16 mouse cellular contexts compared by ENCODE assay signal in the genomic region with DNA sequence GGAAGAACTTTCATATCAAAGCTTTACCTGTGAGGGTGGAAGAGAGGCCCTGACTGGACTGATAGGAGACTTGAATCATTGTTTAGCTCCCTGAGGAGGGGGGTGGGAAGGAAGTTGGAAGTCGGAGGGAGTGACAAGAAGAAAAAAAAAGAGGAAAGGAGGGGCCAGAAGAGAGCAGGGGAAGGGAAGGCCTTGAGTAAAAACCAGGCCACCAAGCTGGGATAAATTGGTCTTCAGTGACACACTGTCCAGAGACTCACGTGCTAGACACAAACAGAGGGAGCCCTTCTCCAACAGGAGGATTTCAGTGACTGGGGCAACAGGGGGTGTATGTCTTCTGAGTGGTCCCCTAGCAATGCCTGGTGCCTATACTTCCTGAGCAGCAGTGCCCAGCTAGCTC.
DNase-seq lines count a peak whose midpoint lies in the region; ATAC-seq lines count a peak whose summit lies in the region.
"Had no signal": no experiment of that assay in that cellular context is flagged by ENCODE, and none has a peak within 500 bp of the region (broad histone marks: within the 10 kb centered on the region; RNA-seq: fewer than 3 reads in every experiment).

No protein-coding gene starts in this region.

- DNase-seq in heart, adult 18-20 months: no peak
- DNase-seq in lung, postnatal 4 days: no peak
- no peak for DNase-seq in embryonic facial prominence, embryonic 14.5 days (ENCODE audit: low spot score)
- no peak for DNase-seq in ovary, postnatal 36 days (ENCODE audit: low spot score)
- DNase-seq in cerebellum, postnatal 36 days: no peak
- DNase-seq: adrenal gland, postnatal 14 days; gastrocnemius, postnatal 14 days; kidney, adult 2 months; lung, postnatal 10 days; right cerebral cortex, postnatal 25 days had no signal

- no peak overlapping the region for H3K9ac ChIP-seq in heart, embryonic 15.5 days
- H3K9ac ChIP-seq in lung, embryonic 16.5 days (ENCODE audit: low read length): no peak overlapping the region
- H3K9ac ChIP-seq in embryonic facial prominence, embryonic 14.5 days (ENCODE audit: low read depth, low read length): no peak overlapping the region
- H3K9ac ChIP-seq in limb, embryonic 12.5 days (replicated peaks): no peak overlapping the region
- H3K9ac ChIP-seq: midbrain, embryonic 13.5 days had no signal

- no peak for ATAC-seq in heart, embryonic 15.5 days (replicated peaks; ENCODE audit: insufficient number of reproducible peaks, insufficient read depth, low FRiP score, low read depth)
- ATAC-seq in lung, embryonic 16.5 days (ENCODE audit: low read depth): peak; percentile 50; the same call in 1 of the 2 replicates
- no peak for ATAC-seq in embryonic facial prominence, embryonic 14.5 days (ENCODE audit: low read depth)
- no peak for ATAC-seq in limb, embryonic 12.5 days (ENCODE audit: insufficient number of reproducible peaks, insufficient read depth, low FRiP score, low TSS enrichment, low read depth)

- WGBS in heart, embryonic 15.5 days: 36% methylated on average over 2 of the region's 2 CpGs
- 23% methylated on average over 2 of the region's 2 CpGs for WGBS in lung, embryonic 16.5 days
- 44% methylated on average over 2 of the region's 2 CpGs for WGBS in embryonic facial prominence, embryonic 14.5 days
- 44% methylated on average over 2 of the region's 2 CpGs for WGBS in limb, embryonic 12.5 days

- H3K4me3 ChIP-seq in heart, embryonic 15.5 days: no peak overlapping the region
- H3K4me3 ChIP-seq in lung, embryonic 16.5 days (ENCODE audit: low read length): no peak overlapping the region
- no peak overlapping the region for H3K4me3 ChIP-seq in embryonic facial prominence, embryonic 14.5 days (ENCODE audit: low read depth, low read length)
- no peak overlapping the region for H3K4me3 ChIP-seq in limb, embryonic 12.5 days (replicated peaks)
- H3K4me3 ChIP-seq: forebrain, embryonic 10.5 days; midbrain, embryonic 13.5 days had no signal

- H3K4me1 ChIP-seq in heart, embryonic 15.5 days (replicated peaks): peaks cover 34% of the 10 kb centered on the region
- H3K4me1 ChIP-seq in lung, embryonic 16.5 days (replicated peaks; ENCODE audit: control insufficient read depth, insufficient read depth, low read length): peaks cover 20% of the 10 kb centered on the region
- peaks cover 27% of the 10 kb centered on the region for H3K4me1 ChIP-seq in embryonic facial prominence, embryonic 14.5 days (ENCODE audit: control insufficient read depth, insufficient read depth, low read length)
- peaks cover 16% of the 10 kb centered on the region for H3K4me1 ChIP-seq in limb, embryonic 12.5 days (replicated peaks)

- no peak overlapping the region for H3K4me2 ChIP-seq in heart, embryonic 15.5 days
- no peak overlapping the region for H3K4me2 ChIP-seq in lung, embryonic 16.5 days (ENCODE audit: low read depth, low read length)
- H3K4me2 ChIP-seq in embryonic facial prominence, embryonic 14.5 days (ENCODE audit: low read depth, low read length): no peak overlapping the region
- no peak overlapping the region for H3K4me2 ChIP-seq in limb, embryonic 12.5 days
- H3K4me2 ChIP-seq: midbrain, embryonic 13.5 days had no signal

- no peaks in the 10 kb centered on the region for H3K27me3 ChIP-seq in heart, embryonic 15.5 days
- peaks cover 3% of the 10 kb centered on the region; the same call in 1 of the 2 replicates for H3K27me3 ChIP-seq in lung, embryonic 16.5 days (ENCODE audit: control insufficient read depth, insufficient read depth, low read depth, low read length)
- H3K27me3 ChIP-seq in embryonic facial prominence, embryonic 14.5 days (replicated peaks; ENCODE audit: control insufficient read depth, insufficient read depth, low read length): 0 out of 2 replicates have a peak, but pooled peaks cover 5% of the 10 kb centered on the region
- 0 out of 2 replicates have a peak, but pooled peaks cover 3% of the 10 kb centered on the region for H3K27me3 ChIP-seq in limb, embryonic 12.5 days
- H3K27me3 ChIP-seq: CH12.LX had no signal

- peak overlapping the region; percentile 61 for H3K27ac ChIP-seq in heart, embryonic 15.5 days
- H3K27ac ChIP-seq in lung, embryonic 16.5 days (ENCODE audit: low read length): peak overlapping the region; percentile 25
- H3K27ac ChIP-seq in embryonic facial prominence, embryonic 14.5 days (replicated peaks; ENCODE audit: low read depth, low read length): peak overlapping the region; percentile 70
- peak overlapping the region; percentile 50; the same call in 1 of the 2 replicates for H3K27ac ChIP-seq in limb, embryonic 12.5 days
- H3K27ac ChIP-seq: forebrain, embryonic 10.5 days had no signal

- H3K9me3 ChIP-seq in heart, embryonic 15.5 days (replicated peaks): no peaks in the 10 kb centered on the region
- H3K9me3 ChIP-seq in lung, embryonic 16.5 days (ENCODE audit: control insufficient read depth, low read length): no peaks in the 10 kb centered on the region
- H3K9me3 ChIP-seq in embryonic facial prominence, embryonic 14.5 days (ENCODE audit: control insufficient read depth, low read length): no peaks in the 10 kb centered on the region
- H3K9me3 ChIP-seq in limb, embryonic 12.5 days: no peaks in the 10 kb centered on the region
- H3K9me3 ChIP-seq: forebrain, embryonic 10.5 days; midbrain, embryonic 13.5 days had no signal

- H3K36me3 ChIP-seq in heart, embryonic 15.5 days: no peaks in the 10 kb centered on the region
- H3K36me3 ChIP-seq in lung, embryonic 16.5 days (ENCODE audit: control insufficient read depth, insufficient read depth, low read length): no peaks in the 10 kb centered on the region
- no peaks in the 10 kb centered on the region for H3K36me3 ChIP-seq in embryonic facial prominence, embryonic 14.5 days (ENCODE audit: control insufficient read depth, insufficient read depth, low read length)
- no peaks in the 10 kb centered on the region for H3K36me3 ChIP-seq in limb, embryonic 12.5 days
- H3K36me3 ChIP-seq: forebrain, embryonic 10.5 days; midbrain, embryonic 13.5 days had no signal
